ENCODE assay signal across 7 mouse cellular contexts in genomic region chr10:103086101-103086500, GRCm38 (mm10).
"Had no signal": no experiment of that assay in that cellular context is flagged by ENCODE, and none has a peak within 500 bp of the region (broad histone marks: within the 10 kb centered on the region; RNA-seq: fewer than 3 reads in every experiment).

No protein-coding gene starts in this region.

- DNase-seq: kidney, adult 8-10 months; kidney, postnatal 36 days; lung, adult 2 months; lung, postnatal 14 days; right cerebral cortex, postnatal 14 days; thymus, adult 2 months; thymus, postnatal 25 days had no signal
